Mouse (Mus musculus): Measurements from ENCODE around the gene Ttc13. TPM values are rescaled to one million over a fixed set of nuclear protein-coding genes. Genes with fewer than 3 reads are reported as not detected.

Gene Ttc13
- total and polyA plus RNA-seq, 2 experiments from 2014 or later = 56.1 to 79.2 TPM

DNA sequence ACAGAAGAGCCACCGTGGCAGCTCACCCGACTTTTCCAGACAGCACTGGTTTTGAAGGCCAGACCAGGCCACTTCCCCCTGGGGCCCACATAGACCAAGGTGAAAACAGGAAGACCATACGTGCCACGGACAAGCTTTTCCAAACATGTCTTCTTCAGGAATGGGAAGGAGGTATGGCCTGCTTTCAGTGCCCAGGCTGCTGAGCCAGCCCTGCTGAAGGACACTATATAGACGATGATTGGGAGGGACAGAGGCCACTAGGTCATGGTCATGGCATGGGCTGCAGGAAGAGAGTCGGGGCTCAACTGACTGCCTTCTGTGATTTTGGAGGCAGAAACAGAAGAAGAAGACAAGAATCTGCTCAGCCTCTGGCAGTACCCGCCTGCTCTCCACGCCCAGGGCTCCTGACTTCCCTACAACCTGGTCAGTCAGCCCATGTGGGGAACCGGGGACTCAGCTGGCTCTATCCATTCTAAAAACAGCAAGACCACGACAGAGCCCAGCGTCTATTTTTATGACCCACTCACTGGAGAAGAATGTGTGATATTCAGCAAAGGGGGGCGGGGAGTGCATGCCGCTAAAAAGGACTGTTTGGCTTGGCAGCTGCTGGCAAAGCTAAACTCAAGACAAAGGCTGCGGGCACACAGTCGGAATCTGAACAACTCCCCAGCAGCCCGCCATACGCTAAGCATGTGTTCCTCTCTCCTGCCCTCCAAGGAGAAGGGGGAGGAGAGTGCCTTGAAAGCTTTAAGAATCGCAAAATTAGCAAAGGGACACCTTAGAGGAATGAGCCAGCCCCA is 78.0 kb downstream of the Ttc13 start:
- peaks cover 15% of the 10 kb centered on the region for H3K36me3 ChIP-seq (ENCODE audit: insufficient read depth)
- 35% methylated on average over 18 of the region's 18 CpGs for WGBS
- no peak for TF ChIP-seq CTCF (IDR thresholded peaks at IDR 0.05; ENCODE audit: low read depth)
- no peak overlapping the region for H3K4me3 ChIP-seq (ENCODE audit: low read depth, low read length)
- H3K9me3 ChIP-seq (ENCODE audit: low read length) = no peaks in the 10 kb centered on the region
- peak overlapping the region; percentile 80 for H3K27ac ChIP-seq (ENCODE audit: low read depth, low read length)
- H3K4me1 ChIP-seq (ENCODE audit: insufficient read depth) = peaks cover 12% of the 10 kb centered on the region
- no peak overlapping the region for H3K9ac ChIP-seq
- 0 out of 2 replicates have a peak overlapping the region, but pooled peaks have one; percentile 7 for H3K4me2 ChIP-seq (ENCODE audit: low read depth)
- DNase-seq (peak; percentile 76), ATAC-seq (peak; percentile 82)
- no peaks in the 10 kb centered on the region for H3K27me3 ChIP-seq (ENCODE audit: insufficient read depth, low read length)

DNA sequence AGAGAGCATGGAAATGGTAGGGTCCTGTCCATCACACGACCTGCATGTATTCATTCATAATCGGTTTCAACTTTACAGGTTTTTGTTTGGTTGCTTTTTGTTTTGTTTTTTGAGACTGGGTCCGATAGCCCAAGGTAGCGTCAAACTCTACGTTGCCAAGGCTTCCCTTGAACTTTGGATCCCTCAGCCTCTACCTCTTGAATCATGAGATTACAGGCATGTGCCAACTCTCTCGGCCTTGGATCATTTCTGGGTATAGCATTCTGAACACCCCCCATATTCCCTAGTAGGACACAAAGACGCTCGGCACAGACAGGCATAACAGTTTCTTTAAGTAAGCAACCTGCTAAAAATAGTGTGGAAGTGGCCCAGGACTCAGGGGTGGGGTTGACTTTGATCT is 80.2 kb downstream of the Ttc13 start:
- ATAC-seq = no peak

DNA sequence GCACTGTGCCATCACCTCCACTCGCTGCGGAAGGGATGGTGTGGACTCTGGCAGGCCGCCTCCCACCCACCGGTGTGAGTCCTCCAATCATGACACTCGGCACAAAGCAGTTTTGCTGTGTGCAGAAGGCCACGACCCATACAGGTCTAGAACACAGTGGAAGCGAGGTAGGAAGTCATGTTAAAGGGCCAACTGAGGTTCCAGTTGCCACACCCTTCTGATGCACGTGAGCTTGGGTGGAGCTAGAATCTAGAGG is 86.6 kb downstream of the Ttc13 start:
- H3K9ac ChIP-seq = no peak overlapping the region
- WGBS = 87% methylated on average over 8 of the region's 8 CpGs
- no peak for ATAC-seq
- H3K27ac ChIP-seq (ENCODE audit: low read depth, low read length) = no peak overlapping the region
- TF ChIP-seq CTCF (IDR thresholded peaks at IDR 0.05; ENCODE audit: low read depth) = no peak
- DNase-seq = no peak
- no peaks in the 10 kb centered on the region for H3K9me3 ChIP-seq (ENCODE audit: low read length)
- H3K4me2 ChIP-seq (ENCODE audit: low read depth) = no peak overlapping the region
- H3K27me3 ChIP-seq (ENCODE audit: insufficient read depth, low read length) = no peaks in the 10 kb centered on the region
- peaks cover 42% of the 10 kb centered on the region for H3K36me3 ChIP-seq (ENCODE audit: insufficient read depth)
- no peaks in the 10 kb centered on the region for H3K4me1 ChIP-seq (ENCODE audit: insufficient read depth)
- no peak overlapping the region for H3K4me3 ChIP-seq (ENCODE audit: low read depth, low read length)

More for the DNA sequence above, 80.2 kb downstream of the Ttc13 start:
- Histone ChIP-seq H3K27ac (ENCODE audit: low read depth, low read length) (no peak overlapping the region), H3K9me3 (ENCODE audit: low read length) (no peaks in the 10 kb centered on the region), H3K4me2 (ENCODE audit: low read depth) (no peak overlapping the region), H3K4me3 (ENCODE audit: low read depth, low read length) (no peak overlapping the region), H3K36me3 (ENCODE audit: insufficient read depth) (peaks cover 36% of the 10 kb centered on the region), H3K27me3 (ENCODE audit: insufficient read depth, low read length) (no peaks in the 10 kb centered on the region), H3K9ac (no peak overlapping the region), H3K4me1 (ENCODE audit: insufficient read depth) (peaks cover 12% of the 10 kb centered on the region)
- 92% methylated on average over 8 of the region's 8 CpGs for WGBS
- no peak for DNase-seq
- TF ChIP-seq CTCF (IDR thresholded peaks at IDR 0.05; ENCODE audit: low read depth) = no peak

DNA sequence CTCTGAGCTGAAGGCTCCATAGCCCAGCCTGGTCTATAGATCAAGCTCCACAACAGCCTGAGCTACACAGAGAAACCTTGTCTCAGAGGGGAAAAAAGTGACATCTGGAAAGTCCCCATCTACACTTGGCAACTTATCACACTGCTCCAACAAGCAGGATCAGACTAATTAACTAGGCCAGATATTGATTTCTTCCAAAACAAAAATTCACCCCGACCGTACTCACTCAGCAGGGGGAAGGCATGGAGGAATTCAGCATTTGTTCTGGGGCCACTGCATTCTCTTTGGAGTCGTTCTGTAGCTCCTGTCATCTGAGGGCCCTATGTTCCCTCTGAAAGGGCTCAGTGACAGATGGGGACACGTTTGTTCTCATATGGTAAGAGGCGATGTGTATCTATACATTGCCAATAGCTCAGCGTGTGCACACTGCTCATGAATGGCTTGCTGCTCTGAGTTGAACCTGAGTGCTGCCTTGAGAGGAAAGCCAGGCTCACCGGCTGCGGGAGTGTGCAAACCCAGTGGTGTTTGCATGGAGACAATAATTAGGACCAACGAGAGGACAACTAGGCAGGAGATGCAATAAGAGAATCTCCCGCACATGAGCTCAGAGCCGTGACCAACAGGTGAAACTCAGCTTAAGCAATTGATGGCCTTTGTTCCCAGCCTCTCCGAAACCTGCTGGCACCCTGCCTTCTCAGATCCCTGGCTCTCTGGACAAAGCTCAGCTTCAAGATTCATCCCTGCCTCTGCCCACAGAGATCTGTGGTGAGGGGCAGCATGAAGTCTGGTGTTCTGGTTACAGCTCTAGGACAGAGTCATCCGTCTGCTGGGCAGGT is 87.2 kb downstream of the Ttc13 start:
- peaks cover 40% of the 10 kb centered on the region for H3K36me3 ChIP-seq (ENCODE audit: insufficient read depth)
- H3K4me1 ChIP-seq (ENCODE audit: insufficient read depth) = no peaks in the 10 kb centered on the region
- H3K4me3 ChIP-seq (ENCODE audit: low read depth, low read length) = no peak overlapping the region
- ATAC-seq (no peak; the same call in 1 of the 2 replicates), DNase-seq (no peak)
- 0 out of 2 replicates have a peak overlapping the region, but pooled peaks have one; percentile 29 for H3K27ac ChIP-seq (ENCODE audit: low read depth, low read length)
- H3K4me2 ChIP-seq (ENCODE audit: low read depth) = no peak overlapping the region
- no peak overlapping the region for H3K9ac ChIP-seq
- H3K9me3 ChIP-seq (ENCODE audit: low read length) = no peaks in the 10 kb centered on the region
- WGBS = 51% methylated on average over 13 of the region's 13 CpGs
- TF ChIP-seq CTCF (IDR thresholded peaks at IDR 0.05; ENCODE audit: low read depth) = no peak
- H3K27me3 ChIP-seq (ENCODE audit: insufficient read depth, low read length) = no peaks in the 10 kb centered on the region

DNA sequence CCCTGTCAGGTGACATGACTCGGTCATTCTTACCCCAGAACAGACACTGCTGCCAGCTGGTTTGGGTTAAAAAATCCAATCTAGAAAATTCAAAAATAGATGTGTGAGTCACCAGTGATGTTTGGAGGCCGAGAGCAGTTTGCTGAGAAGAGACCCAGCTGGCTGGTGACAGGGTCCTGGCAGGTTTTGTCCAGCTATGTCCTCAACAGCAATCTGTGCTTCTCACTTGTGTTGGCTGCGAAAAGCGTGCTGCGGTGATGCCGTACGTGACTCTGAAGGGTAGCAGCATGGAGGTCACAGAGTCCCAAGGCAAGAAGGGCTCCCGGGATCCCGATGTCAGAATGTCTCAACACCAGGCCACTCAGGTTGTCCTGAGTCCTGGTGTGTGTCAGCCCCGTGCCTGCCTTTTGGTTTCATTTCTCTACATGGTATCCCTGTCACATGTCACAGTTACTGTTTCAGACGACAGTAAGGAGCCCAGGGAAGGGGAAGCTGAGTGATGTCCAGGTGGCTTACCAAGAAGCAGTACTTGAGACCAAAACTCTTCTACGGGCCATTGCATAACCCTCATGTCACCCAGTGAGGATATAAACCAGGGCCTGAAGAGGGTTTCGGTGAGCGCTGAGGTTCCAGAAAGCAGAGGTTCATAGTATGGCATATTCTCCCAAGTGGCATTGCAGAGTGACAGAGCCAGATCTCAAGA is 88.6 kb downstream of the Ttc13 start:
- Histone ChIP-seq H3K4me2 (ENCODE audit: low read depth) (no peak overlapping the region), H3K27ac (ENCODE audit: low read depth, low read length) (no peak overlapping the region), H3K9ac (no peak overlapping the region), H3K4me1 (ENCODE audit: insufficient read depth) (no peaks in the 10 kb centered on the region), H3K36me3 (ENCODE audit: insufficient read depth) (peaks cover 25% of the 10 kb centered on the region), H3K4me3 (ENCODE audit: low read depth, low read length) (no peak overlapping the region), H3K9me3 (ENCODE audit: low read length) (no peaks in the 10 kb centered on the region), H3K27me3 (ENCODE audit: insufficient read depth, low read length) (no peaks in the 10 kb centered on the region)
- DNase-seq (peak; percentile 35), ATAC-seq (peak; percentile 70)
- WGBS = 75% methylated on average over 14 of the region's 14 CpGs
- TF ChIP-seq CTCF (IDR thresholded peaks at IDR 0.05; ENCODE audit: low read depth) = no peak

DNA sequence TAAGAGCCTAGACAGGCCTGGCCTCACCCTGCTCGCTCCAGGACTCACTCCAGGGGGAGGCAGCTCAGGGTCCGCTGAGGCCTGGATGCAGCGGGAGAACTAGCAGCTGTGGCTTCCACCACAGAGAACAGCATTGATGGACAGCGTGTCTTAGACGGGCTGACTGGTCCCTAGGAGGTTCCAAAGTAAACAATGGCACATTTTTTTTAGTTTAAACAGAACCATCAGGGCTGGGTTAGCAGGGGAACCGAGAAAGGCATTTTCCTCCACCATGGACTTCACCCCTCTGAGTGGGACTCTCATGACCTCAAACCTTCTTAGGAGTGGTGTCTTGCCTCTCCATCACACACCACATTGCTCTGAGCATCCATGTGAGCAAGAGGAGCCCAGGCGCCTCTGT is 89.8 kb downstream of the Ttc13 start:
- peaks cover 13% of the 10 kb centered on the region for H3K36me3 ChIP-seq (ENCODE audit: insufficient read depth)
- H3K27me3 ChIP-seq (ENCODE audit: insufficient read depth, low read length) = no peaks in the 10 kb centered on the region
- H3K27ac ChIP-seq (ENCODE audit: low read depth, low read length) = peak overlapping the region; percentile 21; the same call in 1 of the 2 replicates
- no peak for TF ChIP-seq CTCF (IDR thresholded peaks at IDR 0.05; ENCODE audit: low read depth)
- H3K4me1 ChIP-seq (ENCODE audit: insufficient read depth) = no peaks in the 10 kb centered on the region
- no peak overlapping the region for H3K9ac ChIP-seq
- H3K4me2 ChIP-seq (ENCODE audit: low read depth) = no peak overlapping the region
- 51% methylated on average over 7 of the region's 7 CpGs for WGBS
- no peak overlapping the region for H3K4me3 ChIP-seq (ENCODE audit: low read depth, low read length)
- no peak for DNase-seq
- H3K9me3 ChIP-seq (ENCODE audit: low read length) = no peaks in the 10 kb centered on the region
- no peak for ATAC-seq

All from forebrain, postnatal 0 days (tissue).